Mouse (Mus musculus) layer of hippocampus, adult 18-20 months (tissue): ENCODE measurements at regions not wholly inside any gene's neighbourhood (a gene's known extent, or its start where the extent isn't known, plus 50 kb on each side); places are given as distances from the start of the nearest gene placed in this dataset.

Experiments
- DNase-seq, 2 experiments: peaks; one replicate each; pipeline ENCODE4 v3.0.0; 2022; ENCODE audit warnings: low spot score in 2 of 2

GRCm38 (mm10) chr8:41860918-41861317 is 444.0 kb upstream of the Frg1 start:
- DNase-seq = peak in 1 of 2 experiments; percentile 4

GRCm38 (mm10) chr8:41831713-41832112 is 414.8 kb upstream of the Frg1 start:
- DNase-seq = no peak

GRCm38 (mm10) chr8:41830407-41830806 is 413.5 kb upstream of the Frg1 start:
- DNase-seq = no peak

GRCm38 (mm10) chr8:41824928-41825327 is 408.1 kb upstream of the Frg1 start:
- peak; percentile 25 to 85 for DNase-seq

DNA sequence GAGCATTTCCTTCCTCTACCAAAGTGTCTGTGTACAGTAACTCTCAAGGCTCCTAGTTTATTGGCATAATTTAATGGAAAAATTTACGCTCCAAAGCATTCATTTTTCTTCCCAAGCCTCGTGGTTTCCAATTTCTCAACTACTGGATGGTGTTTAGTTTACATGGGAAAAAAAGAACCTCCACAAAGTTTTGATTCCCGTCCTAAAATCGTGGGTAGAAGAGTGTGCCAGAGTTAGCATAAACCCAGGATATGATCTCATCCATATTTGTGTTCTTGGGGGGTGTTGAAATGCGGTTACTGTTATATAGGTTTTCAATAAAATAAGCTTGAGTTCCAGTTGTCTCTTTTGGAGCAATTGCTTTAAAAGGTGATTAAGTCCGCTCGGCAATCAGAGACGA is 406.2 kb upstream of the Frg1 start:
- no peak for DNase-seq

DNA sequence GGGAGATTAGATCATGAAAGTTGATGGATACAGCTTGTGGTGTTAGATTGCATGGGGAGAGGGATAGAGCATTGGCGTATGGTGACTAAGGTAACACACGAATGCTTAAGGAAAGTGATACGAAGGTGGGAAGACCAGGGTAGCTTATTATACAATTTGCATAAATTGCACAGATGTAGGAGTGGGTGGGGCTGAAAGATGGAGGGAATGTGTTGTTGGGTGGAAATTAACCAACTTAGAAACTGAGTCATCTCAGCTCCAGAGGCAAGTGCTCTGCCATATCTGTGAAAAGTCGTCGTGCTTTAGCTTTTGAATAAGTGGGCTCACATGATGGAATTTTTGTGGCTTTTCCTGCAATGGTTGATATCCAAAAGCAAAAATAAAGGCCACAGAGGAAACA is 404.8 kb upstream of the Frg1 start:
- DNase-seq = no peak

GRCm38 (mm10) chr8:41820605-41821395 is 403.9 kb upstream of the Frg1 start:
- no peak for DNase-seq

GRCm38 (mm10) chr8:41818577-41818976 is 401.7 kb upstream of the Frg1 start:
- no peak for DNase-seq

DNA sequence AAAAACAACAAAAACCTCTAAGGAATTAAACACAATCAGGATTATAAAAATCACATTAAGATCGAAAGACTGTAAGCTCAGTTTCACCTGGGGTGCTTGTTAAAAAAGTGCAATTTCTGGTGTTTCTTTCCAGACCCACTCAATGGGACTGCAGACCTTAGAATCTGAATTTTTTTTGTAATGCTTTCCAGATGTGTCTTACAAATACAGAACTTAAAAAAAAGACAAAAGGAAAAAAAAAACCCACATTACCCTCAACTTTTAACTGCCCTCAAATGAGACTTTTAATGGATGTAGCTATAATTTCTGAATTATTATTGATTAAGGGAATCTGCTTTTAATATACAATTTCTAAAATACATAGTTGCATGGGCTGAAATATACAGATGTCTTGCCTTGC is 401.2 kb upstream of the Frg1 start:
- no peak for DNase-seq

- no peak for DNase-seq
Observed at GRCm38 (mm10) chr8:41815272-41815671, 398.4 kb upstream of the Frg1 start.

DNA sequence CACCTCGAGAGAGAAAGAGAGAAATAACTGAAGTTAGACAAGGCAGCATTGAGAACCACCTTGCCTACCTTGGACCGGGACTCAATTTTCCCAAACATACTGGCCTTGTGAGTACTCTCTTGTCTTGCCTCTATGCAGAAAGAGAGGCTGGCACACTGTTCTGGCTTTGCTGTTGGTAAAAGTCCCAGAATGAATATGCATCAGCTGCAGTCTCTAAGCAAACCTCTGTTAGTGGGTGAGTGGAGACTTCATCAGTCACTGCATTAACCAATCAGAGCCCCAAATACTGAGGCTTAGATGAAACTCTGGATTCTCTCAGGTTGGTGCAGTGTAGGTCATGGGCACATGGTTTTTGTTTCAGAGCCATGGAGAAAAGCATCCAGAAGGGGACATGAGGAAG is 378.8 kb upstream of the Frg1 start:
- DNase-seq = no peak

- DNase-seq = no peak
Observed at GRCm38 (mm10) chr8:41786952-41787861, 370.3 kb upstream of the Frg1 start.

GRCm38 (mm10) chr8:41785977-41786376 is 369.1 kb upstream of the Frg1 start:
- DNase-seq = no peak

- no peak for DNase-seq
Observed at GRCm38 (mm10) chr8:41782837-41783236, 366.0 kb upstream of the Frg1 start.

DNA sequence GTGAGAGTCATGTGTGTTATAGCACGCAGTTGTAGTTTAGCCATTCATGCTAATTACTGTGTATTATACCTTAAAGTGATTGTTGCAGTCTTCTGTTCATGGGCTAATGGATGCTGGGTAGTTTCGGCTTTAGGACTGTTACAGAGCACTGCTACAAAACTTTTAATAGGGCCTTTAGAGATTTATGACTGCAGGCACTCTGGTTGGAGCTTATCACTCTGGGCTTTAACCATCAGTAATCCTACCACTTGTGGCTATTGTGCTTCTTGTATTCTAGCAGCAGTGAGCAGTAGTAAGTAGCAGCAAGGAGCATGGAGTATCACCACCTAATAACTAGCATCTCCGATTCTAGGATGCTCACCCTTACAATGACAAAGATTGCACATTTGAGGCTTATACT is 362.6 kb upstream of the Frg1 start:
- DNase-seq = no peak

DNA sequence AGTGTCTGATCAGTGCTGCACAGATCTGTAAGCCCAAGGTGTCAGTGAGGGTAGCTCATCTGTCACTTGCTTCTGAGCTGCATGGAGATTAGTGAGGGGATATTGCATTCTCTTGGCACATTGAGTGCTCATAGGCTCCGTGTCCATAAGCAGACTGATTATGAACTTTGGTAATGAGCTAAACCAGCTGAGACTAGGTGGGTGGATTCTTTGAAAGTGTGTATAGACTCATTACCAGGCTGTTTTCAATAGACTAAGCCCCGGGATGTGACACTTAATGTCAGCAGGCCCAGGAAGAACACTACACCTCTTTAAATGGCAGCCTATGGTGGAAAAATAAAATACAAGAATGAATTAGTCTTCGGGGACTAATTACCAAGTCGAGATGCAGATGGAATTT is 354.9 kb upstream of the Frg1 start:
- no peak for DNase-seq

- peak in 1 of 2 experiments; percentile 10 for DNase-seq
Observed at GRCm38 (mm10) chr8:41753481-41753880, 336.6 kb upstream of the Frg1 start.

DNA sequence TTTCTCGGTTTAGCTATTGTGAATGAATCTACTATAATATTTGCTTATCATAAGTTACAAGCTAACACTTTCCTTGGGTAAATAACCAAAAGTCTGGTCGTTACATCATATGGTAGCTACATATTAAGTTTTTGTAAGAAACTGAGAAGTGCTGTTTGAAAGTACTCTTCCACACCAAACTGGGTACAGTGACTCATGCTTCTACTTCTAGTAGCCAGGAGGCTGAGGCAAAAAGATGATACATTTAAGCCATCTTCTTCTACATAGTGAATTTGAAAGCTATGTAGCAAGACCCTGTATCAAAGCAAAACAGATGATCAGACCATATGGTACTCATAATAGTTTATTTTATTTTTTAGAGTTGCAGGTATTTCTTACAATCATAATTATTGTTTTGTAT is 335.8 kb upstream of the Frg1 start:
- no peak for DNase-seq

GRCm38 (mm10) chr8:41747024-41747423 is 330.1 kb upstream of the Frg1 start:
- no peak for DNase-seq

DNA sequence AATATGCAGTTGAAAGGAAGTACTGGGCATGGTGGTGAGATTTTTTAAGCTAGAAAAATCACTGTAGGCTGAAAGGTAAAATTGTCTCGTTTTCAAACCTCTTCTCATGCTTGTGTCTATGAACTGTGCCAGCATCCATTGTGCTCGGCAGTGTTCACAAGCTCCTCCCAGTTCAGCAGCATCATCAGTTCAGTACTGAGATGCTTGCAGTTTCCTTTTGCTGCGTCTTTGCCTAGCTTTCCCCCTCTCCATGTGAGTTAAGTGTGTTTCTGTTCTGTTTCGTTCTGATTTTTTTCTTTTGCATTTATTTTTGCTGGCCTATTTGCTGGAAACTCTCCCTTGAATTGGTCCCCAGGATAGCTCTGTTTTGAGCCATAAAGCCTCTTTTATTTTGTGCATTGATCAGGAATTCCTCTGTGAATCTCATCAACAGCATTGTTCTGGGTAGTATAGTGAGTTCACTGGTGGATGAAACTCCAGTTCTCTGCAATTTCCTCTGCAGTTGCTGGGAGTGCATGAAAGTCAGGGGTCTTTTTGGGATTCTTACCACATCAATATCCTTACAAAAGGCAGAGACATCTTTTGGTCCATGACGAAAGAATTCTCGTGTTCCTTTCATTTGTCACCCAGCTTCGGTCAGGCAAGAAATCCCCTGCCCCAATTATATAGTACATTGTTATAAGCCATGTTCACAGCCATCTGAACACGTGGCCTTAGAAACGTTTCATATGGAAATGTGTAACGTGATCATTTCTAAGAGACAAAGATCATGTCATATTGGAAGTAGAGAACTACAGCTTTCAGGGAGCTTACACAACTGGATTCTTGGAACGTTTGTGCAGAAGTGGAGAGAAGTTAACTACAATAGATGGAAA is 326.2 kb upstream of the Frg1 start:
- DNase-seq = no peak

- no peak for DNase-seq
Observed at GRCm38 (mm10) chr8:41717002-41717401, 300.1 kb upstream of the Frg1 start.
